Mouse (Mus musculus) neural tube, embryonic 13.5 days (tissue): Measurements from ENCODE around the gene Mab21l2. TPM values are rescaled to one million over a fixed set of nuclear protein-coding genes. Genes with fewer than 3 reads are reported as not detected.

Source experiments
- ATAC-seq: fragments of 200-750 bp; cut with Nextera tagmentation; 2 replicates; pipeline ENCODE4 v1.8.0; 2017; ENCODE audit warnings: low read depth, mild to moderate bottlenecking, moderate TSS enrichment, moderate library complexity
- H3K27ac ChIP-seq: fragments of 300-500 bp; sonication (generic); replicated peaks from 2 replicates; pipeline ENCODE4 v1.5.1; 2015; ENCODE audit warnings: moderate library complexity, mild to moderate bottlenecking, inconsistent platforms
- H3K27me3 ChIP-seq: fragments of 300-500 bp; sonication (generic); 2 replicates; pipeline ENCODE4 v1.6.1; 2015; ENCODE audit warnings: mild to moderate bottlenecking, inconsistent platforms
- H3K36me3 ChIP-seq: fragments of 300-500 bp; sonication (generic); 2 replicates; pipeline ENCODE4 v1.6.1; 2015; ENCODE audit warnings: mild to moderate bottlenecking, inconsistent platforms
- H3K4me1 ChIP-seq: fragments of 300-500 bp; sonication (generic); replicated peaks from 2 replicates; pipeline ENCODE4 v1.6.1; 2015; ENCODE audit warnings: inconsistent platforms
- H3K4me2 ChIP-seq: fragments of 300-500 bp; sonication (generic); 2 replicates; pipeline ENCODE4 v1.6.1; 2015; ENCODE audit warnings: inconsistent platforms, mild to moderate bottlenecking, moderate library complexity
- H3K4me3 ChIP-seq: fragments of 300-500 bp; sonication (generic); 2 replicates; pipeline ENCODE4 v1.5.1; 2015; ENCODE audit warnings: mild to moderate bottlenecking, inconsistent platforms
- H3K9ac ChIP-seq: fragments of 300-500 bp; sonication (generic); 2 replicates; pipeline ENCODE4 v1.6.1; 2015; ENCODE audit warnings: moderate library complexity, mild to moderate bottlenecking, inconsistent platforms
- H3K9me3 ChIP-seq: fragments of 300-500 bp; sonication (generic); 2 replicates; pipeline ENCODE4 v1.6.1; 2016; ENCODE audit warnings: inconsistent platforms
- WGBS: fragments of 180-500 bp; shearing (Covaris S2); methylation state at CpG from one replicate; pipeline ENCODE4 v1.1.7; 2015; 5-methylcytosine and 5-hydroxymethylcytosine counted together
- polyA plus RNA-seq: library from polyadenylated mRNA; unstranded; fragments of >200 nt; fragmentation: Nextera tagmentation; extraction: Ambion mirVana; gene quantifications from 2 replicates; pipeline ENCODE4 v1.2.1, GENCODE M21; 2015

The Mab21l2 gene
- polyA plus RNA-seq, 1 experiment from 2014 or later = 226 TPM

GRCm38 (mm10) chr3:86536751-86537150 lies 11.7 kb downstream of the Mab21l2 start:
- no peak overlapping the region for H3K9ac ChIP-seq
- no peak for ATAC-seq
- H3K4me3 ChIP-seq = no peak overlapping the region
- H3K4me1 ChIP-seq = peaks cover 31% of the 10 kb centered on the region
- no peaks in the 10 kb centered on the region for H3K27me3 ChIP-seq
- WGBS = 55% methylated on average over 1 of the region's 1 CpGs
- no peaks in the 10 kb centered on the region for H3K36me3 ChIP-seq
- no peak overlapping the region for H3K27ac ChIP-seq
- H3K9me3 ChIP-seq = no peaks in the 10 kb centered on the region
- H3K4me2 ChIP-seq = no peak overlapping the region

DNA sequence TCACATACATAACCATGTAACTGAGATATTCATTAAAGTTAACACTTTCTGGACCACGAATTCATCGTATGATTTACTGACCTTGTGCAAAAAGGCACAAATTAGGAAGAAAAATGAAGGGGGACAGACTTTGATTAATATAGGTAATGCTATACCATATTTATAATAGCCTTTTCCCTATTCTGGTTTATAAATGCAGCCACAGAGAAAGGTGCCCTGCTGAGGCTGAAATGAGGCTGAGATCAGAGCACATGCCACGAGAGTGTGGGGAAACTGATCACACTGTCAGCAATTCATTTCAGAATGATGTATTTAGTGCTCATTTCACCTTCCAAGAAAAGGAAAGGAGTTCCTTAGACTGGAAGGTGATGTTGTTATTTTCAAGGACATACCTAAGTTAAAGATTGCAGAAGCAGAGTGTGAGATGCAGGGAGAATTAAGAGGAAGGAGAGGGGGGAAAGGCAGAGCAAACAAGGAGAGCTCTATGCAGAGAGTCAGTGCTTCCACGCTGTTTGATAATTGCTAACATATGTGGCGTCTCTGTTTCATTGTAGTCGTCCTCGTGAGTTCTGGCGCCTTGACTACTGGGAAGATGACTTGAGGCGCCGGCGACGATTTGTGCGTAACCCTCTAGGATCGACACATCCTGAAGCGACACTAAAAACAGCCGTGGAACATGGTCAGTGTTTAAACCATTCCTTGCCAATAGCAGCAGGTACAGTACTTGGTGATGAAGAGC lies 16.7 kb downstream of the Mab21l2 start:
- 39% methylated on average over 16 of the region's 16 CpGs for WGBS
- ATAC-seq = peak; percentile 65
- H3K27me3 ChIP-seq = no peaks in the 10 kb centered on the region
- H3K9ac ChIP-seq = peak overlapping the region; percentile 38; the same call in 1 of the 2 replicates
- H3K4me3 ChIP-seq = no peak overlapping the region
- peaks cover 11% of the 10 kb centered on the region for H3K4me1 ChIP-seq
- no peaks in the 10 kb centered on the region for H3K9me3 ChIP-seq
- no peaks in the 10 kb centered on the region for H3K36me3 ChIP-seq
- peak overlapping the region; percentile 85 for H3K27ac ChIP-seq
- peak overlapping the region; percentile 31 for H3K4me2 ChIP-seq

DNA sequence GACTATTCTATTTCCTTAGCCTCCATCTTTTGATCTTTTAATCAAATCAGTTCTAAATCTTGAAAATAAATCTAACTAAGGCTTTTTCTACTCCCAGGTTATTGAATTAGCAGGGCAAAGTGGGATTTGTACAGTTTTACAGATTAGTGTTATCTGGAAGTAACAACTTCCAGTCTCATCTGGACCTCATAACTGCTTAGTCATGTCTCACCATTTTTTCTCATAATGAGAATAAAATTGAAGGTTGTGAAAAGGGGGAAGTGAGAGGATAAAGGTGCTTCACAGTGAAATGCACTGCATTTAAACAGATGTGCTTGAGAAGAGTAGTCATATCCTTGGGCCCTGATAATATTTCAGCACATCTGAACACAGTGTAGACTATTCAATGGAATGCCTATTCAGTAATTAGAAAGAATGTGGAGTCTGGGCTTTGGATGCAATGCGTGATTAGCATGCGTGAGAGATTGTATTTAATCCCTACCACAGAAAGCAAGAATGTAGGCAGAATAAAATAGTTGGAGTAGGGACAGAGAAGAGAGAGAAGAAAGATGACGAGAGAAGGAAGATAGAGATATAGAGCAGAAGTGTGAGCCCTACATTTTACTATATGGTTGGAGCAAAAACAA lies 25.4 kb downstream of the Mab21l2 start:
- Histone ChIP-seq H3K9ac (no peak overlapping the region), H3K4me2 (no peak overlapping the region), H3K4me1 (no peaks in the 10 kb centered on the region), H3K36me3 (no peaks in the 10 kb centered on the region), H3K27ac (no peak overlapping the region), H3K4me3 (no peak overlapping the region), H3K9me3 (no peaks in the 10 kb centered on the region), H3K27me3 (no peaks in the 10 kb centered on the region)
- 81% methylated on average over 3 of the region's 3 CpGs for WGBS
- no peak for ATAC-seq

DNA sequence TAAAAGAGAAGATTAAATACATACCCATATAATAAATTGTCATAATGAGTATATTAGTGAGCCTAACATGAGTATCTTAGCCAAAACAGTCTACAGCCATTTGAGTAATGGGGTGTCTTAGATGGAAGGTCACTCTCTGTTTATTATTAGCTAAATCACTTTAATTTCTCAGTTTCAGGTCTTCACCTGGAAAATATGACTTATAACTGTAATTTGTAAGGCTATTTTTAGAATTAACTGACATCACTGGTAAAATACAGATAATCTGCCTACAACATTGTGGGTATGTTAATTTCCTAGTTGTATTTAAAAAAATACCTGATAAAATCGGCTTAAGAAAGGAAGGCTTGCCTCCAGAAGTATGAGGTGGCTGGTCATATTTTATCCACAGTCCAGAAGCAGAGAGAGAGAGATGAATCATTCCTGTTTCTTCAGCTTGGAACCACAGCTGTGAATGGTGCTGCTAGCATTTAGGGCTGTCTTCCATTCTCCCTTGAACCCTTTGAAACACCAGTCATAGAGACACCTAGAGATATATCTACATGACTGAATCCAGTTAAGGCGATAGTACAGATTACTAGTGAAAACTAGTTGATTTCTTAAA lies 29.8 kb downstream of the Mab21l2 start:
- Histone ChIP-seq H3K4me3 (no peak overlapping the region), H3K4me1 (no peaks in the 10 kb centered on the region), H3K9me3 (no peaks in the 10 kb centered on the region), H3K27me3 (no peaks in the 10 kb centered on the region), H3K4me2 (no peak overlapping the region), H3K27ac (no peak overlapping the region), H3K9ac (no peak overlapping the region), H3K36me3 (no peaks in the 10 kb centered on the region)
- ATAC-seq = no peak
- 93% methylated on average over 2 of the region's 2 CpGs for WGBS

DNA sequence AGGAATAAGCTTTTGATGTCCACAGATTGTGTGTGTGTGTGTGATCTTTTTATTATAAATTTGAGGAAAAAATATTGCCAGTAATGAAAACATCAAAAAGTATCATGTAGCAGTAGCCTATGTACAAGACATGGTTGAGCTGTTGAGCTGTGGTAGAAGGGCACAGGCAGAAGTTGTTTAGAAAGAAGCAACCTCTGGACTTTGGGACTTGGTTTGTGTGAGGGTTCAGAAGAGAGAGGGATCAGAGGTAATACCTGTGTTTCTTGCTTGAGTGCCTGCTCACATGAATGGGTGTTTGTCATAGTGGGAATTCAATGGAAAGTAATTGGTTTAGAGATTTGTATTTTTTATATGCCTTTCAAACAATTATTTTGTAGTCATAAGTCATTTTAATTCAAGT lies 47.8 kb downstream of the Mab21l2 start:
- H3K9ac ChIP-seq = no peak overlapping the region
- H3K27ac ChIP-seq = no peak overlapping the region
- no peaks in the 10 kb centered on the region for H3K36me3 ChIP-seq
- no peak for ATAC-seq
- H3K9me3 ChIP-seq = no peaks in the 10 kb centered on the region
- no peak overlapping the region for H3K4me2 ChIP-seq
- H3K27me3 ChIP-seq = no peaks in the 10 kb centered on the region
- H3K4me1 ChIP-seq = no peaks in the 10 kb centered on the region
- H3K4me3 ChIP-seq = no peak overlapping the region
